Mouse (Mus musculus) embryo, embryonic 11 days (tissue): ENCODE data around the gene Ugt1a5.

Experiments used
- DNase-seq: peaks from one replicate; pipeline ENCODE4 v3.0.0-alpha.2; 2015

Gene Ugt1a5

DNA sequence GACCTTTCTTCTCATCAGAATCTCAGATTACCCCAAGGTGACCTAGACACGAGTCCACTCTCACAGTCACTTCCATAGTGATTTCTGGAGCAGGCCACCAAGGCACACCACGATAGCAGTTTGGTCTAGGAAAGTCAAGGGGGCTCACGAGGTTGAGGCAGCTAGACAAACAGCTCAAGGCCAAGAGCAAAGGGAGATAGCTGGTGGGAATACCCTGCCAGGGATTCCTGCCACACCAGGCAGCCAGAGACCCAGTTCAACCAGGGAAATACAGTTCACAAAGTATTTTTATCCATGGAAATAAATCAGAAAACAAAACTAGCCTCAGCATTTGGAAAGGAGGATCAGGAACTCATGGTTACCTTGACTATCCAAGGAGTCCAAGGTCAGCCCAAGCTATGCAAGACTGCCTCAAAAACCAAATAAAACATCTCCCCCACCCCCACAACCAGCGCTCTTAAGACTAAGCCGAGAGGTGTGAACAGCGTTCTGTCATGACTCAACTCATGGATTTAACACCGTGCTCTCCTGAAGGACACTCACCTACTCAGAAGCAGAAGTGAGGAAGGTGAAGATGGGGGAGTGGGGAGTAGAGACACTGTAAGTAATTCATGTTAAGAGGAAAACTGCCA lies 98.5 kb downstream of the Ugt1a5 start:
- DNase-seq = no peak

DNA sequence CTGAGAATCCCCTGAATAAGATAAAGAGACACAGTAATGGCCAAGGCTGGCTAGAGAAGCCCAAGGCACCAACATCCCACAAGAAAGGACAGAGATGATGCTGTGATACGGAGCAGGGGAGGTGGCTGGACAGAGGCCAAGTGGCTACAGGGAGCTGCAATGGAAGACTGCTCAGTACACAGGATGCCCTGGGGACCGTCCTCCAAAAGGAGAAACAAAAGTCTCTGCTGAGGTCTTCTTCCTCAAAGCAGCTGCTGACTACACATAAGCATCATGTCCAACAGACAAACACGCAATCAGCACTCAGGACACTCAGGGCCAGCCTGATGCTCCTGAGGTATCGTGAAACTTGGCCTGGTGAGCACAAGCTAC lies 99.0 kb downstream of the Ugt1a5 start:
- DNase-seq = no peak

DNA sequence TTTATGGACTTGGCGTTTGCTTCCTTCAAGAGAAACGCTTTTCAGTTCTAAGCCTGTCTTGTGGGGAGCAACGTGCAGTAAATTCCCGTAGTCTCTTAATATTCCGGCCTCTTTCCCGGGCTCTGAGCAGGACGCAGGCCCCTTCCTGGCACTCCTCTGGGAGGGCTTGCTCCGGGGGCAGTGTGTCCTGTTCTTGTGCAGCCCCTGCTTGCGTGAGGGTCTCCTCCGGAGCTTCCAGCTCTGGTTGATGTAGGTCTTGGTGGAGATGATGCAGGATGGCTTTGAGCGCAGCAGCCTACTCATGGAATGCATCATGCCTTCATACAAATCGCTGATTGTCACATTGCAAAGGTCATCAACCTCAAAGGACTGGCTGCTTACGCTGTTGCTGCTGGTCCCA lies 100.3 kb downstream of the Ugt1a5 start:
- no peak for DNase-seq

DNA sequence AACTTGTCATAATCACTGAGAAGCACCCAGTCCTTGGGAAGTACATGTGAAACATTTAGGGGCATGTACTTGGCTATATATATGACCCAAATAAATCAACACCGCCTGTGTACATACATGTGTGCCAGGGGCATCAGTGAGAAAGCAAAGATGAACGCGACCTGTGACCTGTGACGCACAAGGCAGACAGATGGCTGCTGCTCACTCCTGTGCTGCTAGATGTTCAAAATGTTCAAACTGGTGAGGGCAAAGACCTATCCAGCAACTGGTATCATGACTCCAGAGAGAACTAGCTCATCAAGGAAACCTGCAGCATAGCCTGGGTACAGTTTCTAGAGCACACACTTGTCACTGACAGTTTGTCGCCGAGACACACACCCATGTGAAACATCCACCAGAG lies 101.7 kb downstream of the Ugt1a5 start:
- DNase-seq = no peak

DNA sequence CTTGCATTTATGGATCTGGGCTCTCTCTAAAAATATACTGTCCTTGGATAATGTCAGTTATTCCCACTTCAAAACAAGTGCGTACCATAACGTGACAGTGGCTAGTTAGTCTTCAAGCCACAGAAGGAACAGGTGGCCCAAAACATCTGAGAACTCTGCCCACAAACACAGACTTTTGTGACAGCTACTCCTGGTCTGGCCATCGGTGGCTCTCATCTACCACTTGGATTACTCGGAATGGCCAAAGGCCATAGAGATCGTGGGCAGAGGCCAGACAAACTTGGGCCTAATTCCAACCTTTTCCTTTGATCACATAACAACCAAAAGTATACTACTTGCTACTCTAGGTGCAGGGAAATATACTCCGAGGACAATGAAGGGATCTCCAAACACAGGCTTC lies 102.3 kb downstream of the Ugt1a5 start:
- DNase-seq = no peak
